Comparison of ENCODE assay signal across 8 mouse cellular contexts in the genomic region with DNA sequence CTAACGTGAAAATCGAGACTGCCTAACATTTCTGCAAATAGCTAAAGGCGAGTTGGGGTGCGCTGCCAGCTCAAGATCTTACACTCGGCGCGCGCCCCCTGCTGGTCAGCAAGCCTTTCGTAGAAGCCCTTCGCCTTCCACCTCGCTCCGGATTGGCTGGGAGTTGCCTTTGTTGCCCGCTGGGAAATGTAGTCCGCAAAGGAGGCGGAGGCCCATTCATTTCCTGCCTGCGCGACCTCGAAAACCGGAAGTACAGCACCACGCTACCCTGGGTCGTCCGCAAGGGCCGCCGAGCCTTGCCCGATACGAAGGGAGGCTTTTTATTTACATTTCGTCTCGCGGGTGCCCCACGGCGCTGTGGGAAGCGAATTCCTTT. TPM values are rescaled to one million over a fixed set of nuclear protein-coding genes. Genes with fewer than 3 reads are reported as not detected.
A peak's percentile ranks its signal among the peaks of the same experiment; 100 is the strongest.
DNase-seq lines count a peak whose midpoint lies in the region; ATAC-seq lines count a peak whose summit lies in the region.

No protein-coding gene starts in this region.

- WGBS in intestine, embryonic 14.5 days, result under 1% methylated on average over 32 of the region's 32 CpGs

- peak; percentile 90 for ATAC-seq in intestine, embryonic 14.5 days (replicated peaks; ENCODE audit: low FRiP score, low TSS enrichment, low read depth)

- H3K27me3 ChIP-seq in intestine, embryonic 14.5 days (replicated peaks; ENCODE audit: control insufficient read depth, insufficient read depth, low read length), result no peaks in the 10 kb centered on the region

- DNase-seq in adrenal gland, adult 18-20 months (ENCODE audit: low spot score in 2 of 2), result peak; percentile 98
- peak; percentile 99 for DNase-seq in embryo, embryonic 11 days
- peak; percentile 97 for DNase-seq in gastrocnemius, postnatal 25 days
- peak; percentile 95 for DNase-seq in intestine, embryonic 14.5 days (ENCODE audit: low spot score)
- peak; percentile 99 to 100 for DNase-seq in left cerebral cortex, postnatal 14 days (ENCODE audit: low spot score in 2 of 2)
- DNase-seq in mesoderm, embryonic 11.5 days (ENCODE audit: low read depth, low spot score), result peak; percentile 98
- DNase-seq in right cerebral cortex, postnatal 36 days (ENCODE audit: low spot score in 2 of 2), result peak; percentile 97 to 99
- peak; percentile 98 for DNase-seq in yolk sac, embryonic 10.5 days (ENCODE audit: low spot score)

- peaks cover 28% of the 10 kb centered on the region for H3K36me3 ChIP-seq in intestine, embryonic 14.5 days (ENCODE audit: control insufficient read depth, insufficient read depth, low read length)

- H3K4me3 ChIP-seq in intestine, embryonic 14.5 days (ENCODE audit: low read depth, low read length), result peak overlapping the region; percentile 74

- H3K4me2 ChIP-seq in intestine, embryonic 14.5 days (ENCODE audit: low read length), result peak overlapping the region; percentile 75

- intact Hi-C loops in left cerebral cortex, postnatal 14 days (cut with DNase I), result no loop called here

- peak overlapping the region; percentile 51; the same call in 1 of the 2 replicates for H3K9ac ChIP-seq in intestine, embryonic 14.5 days (ENCODE audit: low read length)

- peaks cover 21% of the 10 kb centered on the region for H3K4me1 ChIP-seq in intestine, embryonic 14.5 days (replicated peaks; ENCODE audit: control insufficient read depth, insufficient read depth, low read length)

- H3K27ac ChIP-seq in intestine, embryonic 14.5 days (ENCODE audit: low read depth), result peak overlapping the region; percentile 94

- H3K9me3 ChIP-seq in intestine, embryonic 14.5 days (ENCODE audit: control insufficient read depth, low read length), result no peaks in the 10 kb centered on the region

RNA-seq across cellular contexts. Expression of a gene that starts 0.8 kb away (rescaled TPM):
- 10 to 100 TPM; 29.2 to 30.2 TPM for total RNA-seq in adrenal gland, adult 18-20 months (2021)
- 100 to 1,000 TPM; 133 to 135 TPM for total RNA-seq in gastrocnemius, postnatal 25 days (2021)
- polyA plus RNA-seq in intestine, embryonic 14.5 days (2014; fragmentation: Nextera tagmentation; extraction: Ambion mirVana), result 15.3 and 16.1 TPM in 2 replicates
- 10 to 100 TPM; 39.1 to 41.0 TPM for total RNA-seq in left cerebral cortex, postnatal 14 days (2021)

RNA-seq across cellular contexts. Expression of a gene that starts 20.7 kb away (rescaled TPM):
- total RNA-seq in adrenal gland, adult 18-20 months (2021), result 10 to 100 TPM; 23.1 to 26.7 TPM
- 1 to 10 TPM; 2.8 to 3.0 TPM for total RNA-seq in gastrocnemius, postnatal 25 days (2021)
- polyA plus RNA-seq in intestine, embryonic 14.5 days (2014; fragmentation: Nextera tagmentation; extraction: Ambion mirVana), result 7.1 and 11.3 TPM in 2 replicates
- 1 to 10 TPM; 5.5 to 5.9 TPM for total RNA-seq in left cerebral cortex, postnatal 14 days (2021)

RNA-seq across cellular contexts. Expression of a gene that starts 36.8 kb away (rescaled TPM):
- 10 to 100 TPM; 66.0 to 84.7 TPM for total RNA-seq in adrenal gland, adult 18-20 months (2021)
- total RNA-seq in gastrocnemius, postnatal 25 days (2021), result 10 to 100 TPM; 35.3 to 39.1 TPM
- polyA plus RNA-seq in intestine, embryonic 14.5 days (2014; fragmentation: Nextera tagmentation; extraction: Ambion mirVana), result 88.2 and 95.1 TPM in 2 replicates
- total RNA-seq in left cerebral cortex, postnatal 14 days (2021), result 1 to 10 TPM; 4.8 TPM

RNA-seq across cellular contexts. Expression of a gene that starts 37.1 kb away (rescaled TPM):
- 10 to 100 TPM; 35.8 to 37.6 TPM for total RNA-seq in adrenal gland, adult 18-20 months (2021)
- 10 to 100 TPM; 27.1 to 31.8 TPM for total RNA-seq in gastrocnemius, postnatal 25 days (2021)
- 35.4 and 36.2 TPM in 2 replicates for polyA plus RNA-seq in intestine, embryonic 14.5 days (2014; fragmentation: Nextera tagmentation; extraction: Ambion mirVana)
- 10 to 100 TPM; 50.5 to 57.1 TPM for total RNA-seq in left cerebral cortex, postnatal 14 days (2021)

RNA-seq across cellular contexts. Expression of a gene that starts 44.2 kb away (rescaled TPM):
- not detected for total RNA-seq in adrenal gland, adult 18-20 months (2021)
- total RNA-seq in gastrocnemius, postnatal 25 days (2021), result not detected
- 0.17 TPM in 1 of 2 replicates, not detected in the other for polyA plus RNA-seq in intestine, embryonic 14.5 days (2014; fragmentation: Nextera tagmentation; extraction: Ambion mirVana)
- not detected for total RNA-seq in left cerebral cortex, postnatal 14 days (2021)

Comparison
In these comparisons a context has a peak if more than half of its experiments do, and no peak if none do; other contexts are left out.
1. Peak in every context shown above with its lines: DNase-seq, ATAC-seq, H3K4me3 ChIP-seq and H3K27ac ChIP-seq.
2. RNA of a gene that starts 36.8 kb away (total RNA-seq): 66.0 to 84.7 TPM in adrenal gland, adult 18-20 months and 35.3 to 39.1 TPM in gastrocnemius, postnatal 25 days; 4.8 TPM in left cerebral cortex, postnatal 14 days; every median in the first group is over 4 times any median in the second.